In genomic region chr16:33723241-33723640, GRCm38 (mm10) we compare ENCODE assay signal across 21 mouse cellular contexts. TPM values are rescaled to one million over a fixed set of nuclear protein-coding genes. Genes with fewer than 3 reads are reported as not detected.
DNase-seq lines count a peak whose midpoint lies in the region; ATAC-seq and TF ChIP-seq lines count a peak whose summit lies in the region.
"Had no signal": no experiment of that assay in that cellular context is flagged by ENCODE, and none has a peak within 500 bp of the region (broad histone marks: within the 10 kb centered on the region; RNA-seq: fewer than 3 reads in every experiment).

No protein-coding gene starts in this region.

- no peaks in the 10 kb centered on the region for H3K9me3 ChIP-seq in heart, embryonic 10.5 days
- H3K9me3 ChIP-seq in liver, embryonic 14.5 days (ENCODE audit: control insufficient read depth, low read length): no peaks in the 10 kb centered on the region
- 0 out of 2 replicates have a peak, but pooled peaks cover 4% of the 10 kb centered on the region for H3K9me3 ChIP-seq in ES-Bruce4 (replicated peaks; ENCODE audit: control insufficient read depth, insufficient read depth, low read length, poor library complexity, severe bottlenecking)
- H3K9me3 ChIP-seq in stomach, postnatal 0 days (ENCODE audit: control insufficient read depth, low read length): no peaks in the 10 kb centered on the region
- H3K9me3 ChIP-seq: hindbrain, embryonic 15.5 days; kidney, embryonic 15.5 days had no signal

- H3K4me3 ChIP-seq in heart, adult 2 months: no peak overlapping the region
- H3K4me3 ChIP-seq in heart, embryonic 10.5 days: no peak overlapping the region
- no peak overlapping the region for H3K4me3 ChIP-seq in liver, embryonic 14.5 days (ENCODE audit: insufficient read depth in 1 of 2, low read depth in 2 of 2, low read length in 2 of 2)
- no peak overlapping the region for H3K4me3 ChIP-seq in ES-Bruce4 (ENCODE audit: low read depth, low read length)
- no peak overlapping the region for H3K4me3 ChIP-seq in stomach, postnatal 0 days (ENCODE audit: low read depth, low read length)
- H3K4me3 ChIP-seq: hindbrain, embryonic 15.5 days; kidney, embryonic 15.5 days had no signal

- peaks cover 2% of the 10 kb centered on the region for H3K79me2 ChIP-seq in heart, adult 2 months (replicated peaks; ENCODE audit: control insufficient read depth, insufficient read depth, low read length)

- H3K27me3 ChIP-seq in heart, adult 2 months (ENCODE audit: control insufficient read depth, insufficient read depth, low read length): no peaks in the 10 kb centered on the region
- H3K27me3 ChIP-seq in heart, embryonic 10.5 days (ENCODE audit: insufficient read depth, poor library complexity, severe bottlenecking): no peaks in the 10 kb centered on the region
- no peaks in the 10 kb centered on the region for H3K27me3 ChIP-seq in liver, embryonic 14.5 days (ENCODE audit: control insufficient read depth, insufficient read depth, low read length)
- no peaks in the 10 kb centered on the region for H3K27me3 ChIP-seq in ES-Bruce4 (ENCODE audit: control insufficient read depth, insufficient read depth, low read length, poor library complexity, severe bottlenecking)
- H3K27me3 ChIP-seq in stomach, postnatal 0 days (ENCODE audit: control insufficient read depth, insufficient read depth, low read length): no peaks in the 10 kb centered on the region
- H3K27me3 ChIP-seq: hindbrain, embryonic 15.5 days; kidney, embryonic 15.5 days had no signal

- TF ChIP-seq EP300 in heart, adult 2 months (IDR thresholded peaks at IDR 0.05; ENCODE audit: insufficient read depth, low read depth, low read length): no peak
- TF ChIP-seq EP300 in liver, embryonic 14.5 days (IDR thresholded peaks at IDR 0.05; ENCODE audit: low read depth): no peak
- no peak for TF ChIP-seq EP300 in ES-Bruce4 (IDR thresholded peaks at IDR 0.05; ENCODE audit: insufficient read depth, low read depth, low read length)
- TF ChIP-seq EP300 in stomach, postnatal 0 days (optimal IDR thresholded peaks at IDR 0.05): no peak

- H3K36me3 ChIP-seq in heart, adult 2 months (ENCODE audit: control insufficient read depth, insufficient read depth, low read length): peaks cover 18% of the 10 kb centered on the region
- peaks cover 89% of the 10 kb centered on the region for H3K36me3 ChIP-seq in heart, embryonic 10.5 days
- H3K36me3 ChIP-seq in liver, embryonic 14.5 days (replicated peaks; ENCODE audit: control insufficient read depth, insufficient read depth, low read depth): no peaks in the 10 kb centered on the region; the same call in 1 of the 2 replicates
- H3K36me3 ChIP-seq in ES-Bruce4 (ENCODE audit: control insufficient read depth, insufficient read depth, low read length, poor library complexity, severe bottlenecking): no peaks in the 10 kb centered on the region
- H3K36me3 ChIP-seq in stomach, postnatal 0 days (ENCODE audit: control insufficient read depth, insufficient read depth, low read length): peaks cover 14% of the 10 kb centered on the region
- H3K36me3 ChIP-seq: hindbrain, embryonic 15.5 days had no signal

- no peak for ATAC-seq in liver, embryonic 14.5 days (ENCODE audit: insufficient read depth)
- ATAC-seq in stomach, postnatal 0 days (ENCODE audit: low FRiP score, low TSS enrichment): no peak
- ATAC-seq: CD4-positive, CD25-positive, alpha-beta regulatory T cell, adult 4 months; intestine, embryonic 16.5 days; midbrain, embryonic 16.5 days had no signal

- no peak overlapping the region for H3K27ac ChIP-seq in heart, adult 2 months
- no peak overlapping the region for H3K27ac ChIP-seq in heart, embryonic 10.5 days
- no peak overlapping the region for H3K27ac ChIP-seq in liver, embryonic 14.5 days
- H3K27ac ChIP-seq in ES-Bruce4 (ENCODE audit: insufficient read depth, low read length): no peak overlapping the region
- no peak overlapping the region for H3K27ac ChIP-seq in stomach, postnatal 0 days (replicated peaks)
- H3K27ac ChIP-seq: hindbrain, embryonic 15.5 days; kidney, embryonic 15.5 days had no signal

- WGBS in heart, adult 2 months: 98% methylated on average over 2 of the region's 2 CpGs
- WGBS in heart, embryonic 10.5 days: 97% methylated on average over 2 of the region's 2 CpGs
- WGBS in liver, embryonic 14.5 days (ENCODE audit: insufficient replicate concordance): 85% methylated on average over 2 of the region's 2 CpGs
- 94% methylated on average over 2 of the region's 2 CpGs for WGBS in stomach, postnatal 0 days

- H3K4me1 ChIP-seq in heart, adult 2 months (ENCODE audit: control insufficient read depth, insufficient read depth, low read length): no peaks in the 10 kb centered on the region
- 0 out of 2 replicates have a peak, but pooled peaks cover 3% of the 10 kb centered on the region for H3K4me1 ChIP-seq in heart, embryonic 10.5 days
- H3K4me1 ChIP-seq in liver, embryonic 14.5 days (replicated peaks; ENCODE audit: control insufficient read depth in 2 of 2, insufficient read depth in 2 of 2, low read length in 1 of 2): peaks cover 0 to 15% of the 10 kb centered on the region in 2 experiments; a peak in 2 of 4 replicates
- no peaks in the 10 kb centered on the region for H3K4me1 ChIP-seq in ES-Bruce4 (ENCODE audit: control insufficient read depth, insufficient read depth, low read length)
- H3K4me1 ChIP-seq in stomach, postnatal 0 days (replicated peaks; ENCODE audit: control insufficient read depth, insufficient read depth): no peaks in the 10 kb centered on the region
- H3K4me1 ChIP-seq: hindbrain, embryonic 15.5 days; kidney, embryonic 15.5 days had no signal

- no peak for DNase-seq in heart, adult 2 months
- no peak for DNase-seq in heart, embryonic 10.5 days (ENCODE audit: low spot score)
- DNase-seq in liver, embryonic 14.5 days (ENCODE audit: low read depth in 3 of 3, low spot score in 3 of 3): no peak
- no peak for DNase-seq in liver
- no peak for DNase-seq in stomach, postnatal 0 days (ENCODE audit: low spot score)
- no peak for DNase-seq in urinary bladder, adult 2 months (ENCODE audit: low spot score)
- DNase-seq: adrenal gland, postnatal 25 days; cerebellum, adult 9-11 months; gastrocnemius, postnatal 36 days; heart, postnatal 4 days; lung, embryonic 14.5 days; lung, postnatal 4 days; right cerebral cortex, postnatal 4 days; thymus, adult 2 months had no signal

- no peak for TF ChIP-seq POLR2A in heart, adult 2 months (IDR thresholded peaks at IDR 0.05; ENCODE audit: insufficient read depth, low read depth, low read length)
- TF ChIP-seq POLR2A in ES-Bruce4 (IDR thresholded peaks at IDR 0.05; ENCODE audit: insufficient read depth, low read length): no peak

- peak; percentile 51 for TF ChIP-seq CTCF in heart, adult 2 months (IDR thresholded peaks at IDR 0.05)
- TF ChIP-seq CTCF in liver, embryonic 14.5 days (IDR thresholded peaks at IDR 0.05; ENCODE audit: low read depth): peak; percentile 24; the same call in 1 of the 2 replicates
- TF ChIP-seq CTCF in ES-Bruce4 (IDR thresholded peaks at IDR 0.05; ENCODE audit: low read depth, low read length): peak; percentile 16
- peak; percentile 29 for TF ChIP-seq CTCF in stomach, postnatal 0 days (IDR thresholded peaks at IDR 0.05; ENCODE audit: low read depth)

- H3K9ac ChIP-seq in heart, adult 2 months (ENCODE audit: low read depth, low read length): no peak overlapping the region
- no peak overlapping the region for H3K9ac ChIP-seq in liver, embryonic 14.5 days (replicated peaks)
- no peak overlapping the region for H3K9ac ChIP-seq in ES-Bruce4 (ENCODE audit: low read depth, poor library complexity, severe bottlenecking)
- H3K9ac ChIP-seq in stomach, postnatal 0 days (ENCODE audit: low read length): no peak overlapping the region
- H3K9ac ChIP-seq: hindbrain, embryonic 15.5 days; kidney, embryonic 15.5 days; lung, embryonic 14.5 days had no signal

- intact Hi-C loops in heart, adult 2 months (cut with DNase I): no loop called here

- no peak overlapping the region for H3K4me2 ChIP-seq in liver, embryonic 14.5 days (ENCODE audit: low read depth)
- no peak overlapping the region for H3K4me2 ChIP-seq in stomach, postnatal 0 days (replicated peaks; ENCODE audit: low read depth)
- H3K4me2 ChIP-seq: hindbrain, embryonic 15.5 days; kidney, embryonic 15.5 days; liver, embryonic 11.5 days; lung, embryonic 14.5 days had no signal

RNA-seq across cellular contexts. Expression of gene Heg1, which starts 39.1 kb away (rescaled TPM):
- 100 to 1,000 TPM; 126 to 148 TPM for total RNA-seq in heart, adult 2 months (2021)
- 60.6 and 123 TPM in 2 replicates for polyA plus RNA-seq in heart, adult 2 months (2012; rRNA removed)
- 26.3 and 33.0 TPM in 2 replicates for polyA plus RNA-seq in heart, embryonic 10.5 days (2016; fragmentation: Nextera tagmentation; extraction: Ambion mirVana)
- 3.2 and 3.5 TPM in 2 replicates for polyA plus RNA-seq in liver, embryonic 14.5 days (2012; rRNA removed)
- 3.5 and 4.0 TPM in 2 replicates for polyA plus RNA-seq in liver, embryonic 14.5 days (2014; fragmentation: Nextera tagmentation; extraction: Ambion mirVana)
- 18.5 and 21.7 TPM in 2 replicates for polyA plus RNA-seq in ES-Bruce4 (2011; ENCODE audit: insufficient read depth, insufficient read length, low read depth, missing spikeins)
- 8.5 and 9.1 TPM in 2 replicates for polyA plus RNA-seq in stomach, postnatal 0 days (2015; fragmentation: Nextera tagmentation; extraction: Ambion mirVana)
- 66.3 and 86.7 TPM in 2 replicates for polyA plus RNA-seq in urinary bladder, adult 2 months (2012; rRNA removed)
